Mouse (Mus musculus): ENCODE data around the gene Efnb3. TPM values are rescaled to one million over a fixed set of nuclear protein-coding genes. Genes with fewer than 3 reads are reported as not detected.

Efnb3 gene
- polyA plus RNA-seq, 1 experiment from 2014 or later = 5.5 TPM

GRCm38 (mm10) chr11:69604347-69604746 lies 44.3 kb upstream of the Efnb3 start:
- Histone ChIP-seq H3K9me3 (ENCODE audit: control insufficient read depth, low read depth, low read length) (no peaks in the 10 kb centered on the region), H3K27ac (ENCODE audit: low read length) (no peak overlapping the region), H3K27me3 (ENCODE audit: control insufficient read depth, insufficient read depth, low read length) (no peaks in the 10 kb centered on the region), H3K4me3 (ENCODE audit: low read depth, low read length) (peak overlapping the region; percentile 62; the same call in 1 of the 2 replicates), H3K9ac (replicated peaks; ENCODE audit: low read depth, low read length) (no peak overlapping the region), H3K4me2 (replicated peaks; ENCODE audit: low read depth, low read length) (peak overlapping the region; percentile 100), H3K4me1 (ENCODE audit: control insufficient read depth, insufficient read depth, low read length) (peaks cover 27% of the 10 kb centered on the region), H3K36me3 (ENCODE audit: control insufficient read depth, insufficient read depth, low read length) (no peaks in the 10 kb centered on the region)
- ATAC-seq (ENCODE audit: insufficient number of reproducible peaks, insufficient read depth, low FRiP score, low read depth) = no peak
- 59% methylated on average over 3 of the region's 3 CpGs for WGBS

- no peak overlapping the region for H3K4me2 ChIP-seq (replicated peaks; ENCODE audit: low read depth, low read length)
Observed at GRCm38 (mm10) chr11:69603516-69603915, 43.5 kb upstream of the Efnb3 start.

DNA sequence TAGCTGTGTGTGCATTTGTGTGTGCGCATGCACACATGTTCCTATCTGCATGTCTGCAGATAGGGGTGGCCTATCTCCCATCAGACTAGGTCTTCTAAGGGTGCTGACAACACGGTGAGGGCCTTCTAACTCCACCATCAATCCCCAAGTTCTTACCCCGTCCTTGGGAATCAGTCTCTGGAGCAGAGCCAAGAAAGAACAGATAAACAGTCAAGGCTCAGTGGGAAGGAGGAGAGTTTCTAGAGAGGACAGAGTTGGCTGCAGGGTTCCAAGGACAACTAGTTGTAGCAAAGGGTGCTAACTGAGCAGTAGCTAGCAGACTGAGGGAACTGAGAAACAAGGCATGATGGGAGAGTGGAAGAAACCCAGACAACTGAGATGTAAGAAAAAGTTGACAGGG lies 41.8 kb upstream of the Efnb3 start:
- H3K9me3 ChIP-seq (ENCODE audit: control insufficient read depth, low read depth, low read length) = no peaks in the 10 kb centered on the region
- no peak overlapping the region for H3K4me2 ChIP-seq (replicated peaks; ENCODE audit: low read depth, low read length)
- H3K27ac ChIP-seq (ENCODE audit: low read length) = no peak overlapping the region
- H3K27me3 ChIP-seq (ENCODE audit: control insufficient read depth, insufficient read depth, low read length) = no peaks in the 10 kb centered on the region
- WGBS = 47% methylated on average over 3 of the region's 3 CpGs
- ATAC-seq (ENCODE audit: insufficient number of reproducible peaks, insufficient read depth, low FRiP score, low read depth) = no peak
- H3K4me1 ChIP-seq (ENCODE audit: control insufficient read depth, insufficient read depth, low read length) = peaks cover 29% of the 10 kb centered on the region
- H3K9ac ChIP-seq (replicated peaks; ENCODE audit: low read depth, low read length) = no peak overlapping the region
- H3K36me3 ChIP-seq (ENCODE audit: control insufficient read depth, insufficient read depth, low read length) = no peaks in the 10 kb centered on the region
- H3K4me3 ChIP-seq (ENCODE audit: low read depth, low read length) = no peak overlapping the region

More at GRCm38 (mm10) chr11:69603516-69603915, 43.5 kb upstream of the Efnb3 start:
- whole genome bisulfite sequencing = 80% methylated on average over 8 of the region's 8 CpGs
- Histone ChIP-seq H3K9me3 (ENCODE audit: control insufficient read depth, low read depth, low read length) (no peaks in the 10 kb centered on the region), H3K27ac (ENCODE audit: low read length) (no peak overlapping the region), H3K4me3 (ENCODE audit: low read depth, low read length) (no peak overlapping the region), H3K36me3 (ENCODE audit: control insufficient read depth, insufficient read depth, low read length) (no peaks in the 10 kb centered on the region), H3K4me1 (ENCODE audit: control insufficient read depth, insufficient read depth, low read length) (peaks cover 29% of the 10 kb centered on the region), H3K9ac (replicated peaks; ENCODE audit: low read depth, low read length) (no peak overlapping the region), H3K27me3 (ENCODE audit: control insufficient read depth, insufficient read depth, low read length) (no peaks in the 10 kb centered on the region)
- ATAC-seq (ENCODE audit: insufficient number of reproducible peaks, insufficient read depth, low FRiP score, low read depth) = no peak

DNA sequence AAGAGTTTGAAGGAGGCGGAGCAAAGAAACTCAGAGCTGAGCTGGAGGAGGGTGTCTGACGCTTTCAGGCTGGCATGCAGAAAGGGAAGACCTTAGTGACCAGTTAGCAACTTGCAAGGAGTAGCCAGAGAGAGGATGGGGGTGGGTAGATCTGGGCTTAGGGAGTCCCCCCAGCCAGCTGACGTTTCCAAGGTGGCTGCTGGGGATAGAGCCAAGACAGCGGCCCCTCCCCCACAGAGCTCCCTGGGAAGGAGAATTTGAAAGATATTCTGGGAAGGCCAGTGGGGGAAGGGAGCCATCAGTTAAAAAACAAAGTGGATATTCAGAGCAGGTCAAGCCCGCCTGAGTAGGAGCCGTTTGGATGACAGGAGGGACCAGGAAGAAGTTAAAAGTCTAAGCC lies 40.1 kb upstream of the Efnb3 start:
- H3K4me1 ChIP-seq (ENCODE audit: control insufficient read depth, insufficient read depth, low read length) = peaks cover 29% of the 10 kb centered on the region
- H3K4me3 ChIP-seq (ENCODE audit: low read depth, low read length) = no peak overlapping the region
- peak overlapping the region; percentile 77 for H3K27ac ChIP-seq (ENCODE audit: low read length)
- H3K9me3 ChIP-seq (ENCODE audit: control insufficient read depth, low read depth, low read length) = no peaks in the 10 kb centered on the region
- no peaks in the 10 kb centered on the region for H3K36me3 ChIP-seq (ENCODE audit: control insufficient read depth, insufficient read depth, low read length)
- peak overlapping the region; percentile 33 for H3K4me2 ChIP-seq (replicated peaks; ENCODE audit: low read depth, low read length)
- peak; percentile 82; the same call in 1 of the 2 replicates for ATAC-seq (ENCODE audit: insufficient number of reproducible peaks, insufficient read depth, low FRiP score, low read depth)
- H3K27me3 ChIP-seq (ENCODE audit: control insufficient read depth, insufficient read depth, low read length) = no peaks in the 10 kb centered on the region
- WGBS = 6% methylated on average over 6 of the region's 6 CpGs
- H3K9ac ChIP-seq (replicated peaks; ENCODE audit: low read depth, low read length) = no peak overlapping the region

GRCm38 (mm10) chr11:69599436-69599835 lies 39.4 kb upstream of the Efnb3 start:
- H3K4me1 ChIP-seq (ENCODE audit: control insufficient read depth, insufficient read depth, low read length) = peaks cover 26% of the 10 kb centered on the region
- no peaks in the 10 kb centered on the region for H3K27me3 ChIP-seq (ENCODE audit: control insufficient read depth, insufficient read depth, low read length)
- ATAC-seq (ENCODE audit: insufficient number of reproducible peaks, insufficient read depth, low FRiP score, low read depth) = no peak
- H3K9ac ChIP-seq (replicated peaks; ENCODE audit: low read depth, low read length) = no peak overlapping the region
- no peak overlapping the region for H3K4me3 ChIP-seq (ENCODE audit: low read depth, low read length)
- 7% methylated on average over 9 of the region's 9 CpGs for WGBS
- peak overlapping the region; percentile 77; the same call in 1 of the 2 replicates for H3K27ac ChIP-seq (ENCODE audit: low read length)
- H3K9me3 ChIP-seq (ENCODE audit: control insufficient read depth, low read depth, low read length) = no peaks in the 10 kb centered on the region
- peak overlapping the region; percentile 33 for H3K4me2 ChIP-seq (replicated peaks; ENCODE audit: low read depth, low read length)
- no peaks in the 10 kb centered on the region for H3K36me3 ChIP-seq (ENCODE audit: control insufficient read depth, insufficient read depth, low read length)

GRCm38 (mm10) chr11:69594853-69595252 lies 34.8 kb upstream of the Efnb3 start:
- peaks cover 7% of the 10 kb centered on the region for H3K4me1 ChIP-seq (ENCODE audit: control insufficient read depth, insufficient read depth, low read length)
- no peak overlapping the region for H3K27ac ChIP-seq (ENCODE audit: low read length)
- 95% methylated on average over 6 of the region's 6 CpGs for WGBS
- peaks cover 18% of the 10 kb centered on the region for H3K36me3 ChIP-seq (ENCODE audit: control insufficient read depth, insufficient read depth, low read length)
- no peak overlapping the region for H3K9ac ChIP-seq (replicated peaks; ENCODE audit: low read depth, low read length)
- no peak overlapping the region for H3K4me2 ChIP-seq (replicated peaks; ENCODE audit: low read depth, low read length)
- no peak for ATAC-seq (ENCODE audit: insufficient number of reproducible peaks, insufficient read depth, low FRiP score, low read depth)
- no peaks in the 10 kb centered on the region for H3K27me3 ChIP-seq (ENCODE audit: control insufficient read depth, insufficient read depth, low read length)
- no peak overlapping the region for H3K4me3 ChIP-seq (ENCODE audit: low read depth, low read length)
- no peaks in the 10 kb centered on the region for H3K9me3 ChIP-seq (ENCODE audit: control insufficient read depth, low read depth, low read length)

DNA sequence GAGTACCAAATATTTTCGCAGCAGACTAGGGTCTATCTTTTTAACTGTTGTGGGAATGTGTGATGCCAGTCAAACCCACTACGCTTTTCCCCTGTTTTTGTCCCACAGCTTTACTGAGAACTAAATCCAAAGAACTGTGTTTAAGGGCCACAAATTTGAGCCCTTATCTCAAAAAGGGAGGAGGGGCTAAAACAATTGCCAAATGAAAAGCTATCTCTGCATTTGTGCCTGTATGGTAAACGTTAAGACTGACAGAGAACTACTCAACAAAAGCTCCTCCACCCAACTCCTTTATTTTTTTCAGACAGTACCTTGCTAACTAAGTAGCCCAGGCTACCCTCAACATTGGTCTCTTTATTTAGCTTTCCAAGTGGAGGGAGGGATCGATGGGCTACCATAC lies 32.8 kb upstream of the Efnb3 start:
- Histone ChIP-seq H3K36me3 (ENCODE audit: control insufficient read depth, insufficient read depth, low read length) (peaks cover 39% of the 10 kb centered on the region), H3K27me3 (ENCODE audit: control insufficient read depth, insufficient read depth, low read length) (no peaks in the 10 kb centered on the region), H3K27ac (ENCODE audit: low read length) (no peak overlapping the region), H3K9ac (replicated peaks; ENCODE audit: low read depth, low read length) (no peak overlapping the region), H3K4me3 (ENCODE audit: low read depth, low read length) (no peak overlapping the region), H3K4me2 (replicated peaks; ENCODE audit: low read depth, low read length) (no peak overlapping the region), H3K9me3 (ENCODE audit: control insufficient read depth, low read depth, low read length) (no peaks in the 10 kb centered on the region), H3K4me1 (ENCODE audit: control insufficient read depth, insufficient read depth, low read length) (no peaks in the 10 kb centered on the region)
- ATAC-seq (ENCODE audit: insufficient number of reproducible peaks, insufficient read depth, low FRiP score, low read depth) = no peak
- WGBS = 88% methylated on average over 4 of the region's 4 CpGs

GRCm38 (mm10) chr11:69591899-69592637 lies 32.1 kb upstream of the Efnb3 start:
- no peak overlapping the region for H3K4me3 ChIP-seq (ENCODE audit: low read depth, low read length)
- H3K9me3 ChIP-seq (ENCODE audit: control insufficient read depth, low read depth, low read length) = no peaks in the 10 kb centered on the region
- 83% methylated on average over 7 of the region's 7 CpGs for WGBS
- no peaks in the 10 kb centered on the region for H3K27me3 ChIP-seq (ENCODE audit: control insufficient read depth, insufficient read depth, low read length)
- no peaks in the 10 kb centered on the region for H3K4me1 ChIP-seq (ENCODE audit: control insufficient read depth, insufficient read depth, low read length)
- no peak overlapping the region for H3K9ac ChIP-seq (replicated peaks; ENCODE audit: low read depth, low read length)
- ATAC-seq (ENCODE audit: insufficient number of reproducible peaks, insufficient read depth, low FRiP score, low read depth) = no peak
- H3K4me2 ChIP-seq (replicated peaks; ENCODE audit: low read depth, low read length) = no peak overlapping the region
- H3K36me3 ChIP-seq (ENCODE audit: control insufficient read depth, insufficient read depth, low read length) = peaks cover 46% of the 10 kb centered on the region
- no peak overlapping the region for H3K27ac ChIP-seq (ENCODE audit: low read length)

DNA sequence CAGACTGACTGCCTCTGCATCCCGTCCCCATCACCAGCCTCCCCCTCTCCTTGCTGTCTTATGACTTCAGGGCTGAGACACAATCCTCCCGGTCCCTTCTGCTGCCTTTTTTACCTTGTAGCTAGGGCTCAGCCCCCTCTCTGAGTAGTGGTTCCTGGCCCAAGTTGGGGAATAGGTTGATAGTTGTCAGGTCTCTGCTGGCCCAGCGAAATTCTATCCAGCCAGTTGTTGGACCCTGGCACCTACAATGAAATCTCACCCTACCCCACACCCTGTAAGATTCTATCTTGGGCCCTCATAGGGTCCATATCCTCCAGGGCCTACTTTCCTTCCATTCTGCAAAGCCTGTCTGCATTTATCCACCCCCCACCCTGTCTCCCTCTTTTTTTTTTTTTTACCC lies 31.4 kb upstream of the Efnb3 start:
- Histone ChIP-seq H3K9ac (replicated peaks; ENCODE audit: low read depth, low read length) (no peak overlapping the region), H3K4me3 (ENCODE audit: low read depth, low read length) (no peak overlapping the region), H3K4me2 (replicated peaks; ENCODE audit: low read depth, low read length) (no peak overlapping the region), H3K4me1 (ENCODE audit: control insufficient read depth, insufficient read depth, low read length) (no peaks in the 10 kb centered on the region), H3K27me3 (ENCODE audit: control insufficient read depth, insufficient read depth, low read length) (no peaks in the 10 kb centered on the region), H3K9me3 (ENCODE audit: control insufficient read depth, low read depth, low read length) (no peaks in the 10 kb centered on the region), H3K27ac (ENCODE audit: low read length) (no peak overlapping the region), H3K36me3 (ENCODE audit: control insufficient read depth, insufficient read depth, low read length) (peaks cover 49% of the 10 kb centered on the region)
- ATAC-seq (ENCODE audit: insufficient number of reproducible peaks, insufficient read depth, low FRiP score, low read depth) = no peak
- 76% methylated on average over 3 of the region's 3 CpGs for WGBS
